Mouse (Mus musculus): Measurements from ENCODE around the gene Slc51b. TPM values are rescaled to one million over a fixed set of nuclear protein-coding genes. Genes with fewer than 3 reads are reported as not detected.

The Slc51b gene
- total RNA-seq, 1 experiment, result not detected

DNA sequence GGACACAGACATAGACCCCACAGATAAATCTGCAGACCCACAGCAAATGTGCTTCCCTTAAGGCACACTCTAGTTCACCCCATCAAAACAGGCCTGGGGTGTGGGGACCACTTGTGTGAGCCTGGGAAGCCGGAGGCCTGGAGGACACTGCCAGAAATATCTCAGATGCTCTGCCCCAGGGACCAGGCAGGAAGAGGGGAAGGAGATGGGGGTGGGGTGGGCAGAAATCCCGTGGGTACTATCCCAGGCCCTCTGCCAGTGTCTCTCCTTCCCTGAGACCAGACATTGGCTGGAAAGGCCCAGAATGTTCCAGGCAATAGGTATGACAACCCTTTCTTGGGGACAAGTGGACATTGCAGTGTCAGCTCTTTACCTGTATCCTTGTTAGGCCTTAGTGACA lies 29.1 kb downstream of the Slc51b start:
- no peak for DNase-seq (ENCODE audit: low read depth, low spot score)
- in situ Hi-C loops (cut with MboI; ENCODE audit: low sequenced_read_pairs in 2 of 2, unreplicated experiment in 2 of 2), result no loop called here
- no peak overlapping the region for H3K27ac ChIP-seq (ENCODE audit: insufficient read depth, low read depth, low read length, poor library complexity, severe bottlenecking)
- no peak for TF ChIP-seq MAFK (IDR thresholded peaks at IDR 0.05; ENCODE audit: insufficient read depth, low read depth, low read length)
- TF ChIP-seq HCFC1 (IDR thresholded peaks at IDR 0.05; ENCODE audit: borderline replicate concordance, insufficient read depth, low read length), result no peak
- TF ChIP-seq ZNF384 (IDR thresholded peaks at IDR 0.05; ENCODE audit: low read depth, low read length), result no peak
- no peak for TF ChIP-seq ZC3H11A (IDR thresholded peaks at IDR 0.05; ENCODE audit: borderline replicate concordance, low read depth, low read length)
- TF ChIP-seq CHD2 (IDR thresholded peaks at IDR 0.05; ENCODE audit: low read depth, low read length), result no peak
- H3K4me3 ChIP-seq (ENCODE audit: insufficient read depth in 1 of 2, low read depth in 1 of 2, low read length in 2 of 2, poor library complexity in 1 of 2, severe bottlenecking in 1 of 2), result no peak overlapping the region
- H3K9me3 ChIP-seq (ENCODE audit: control insufficient read depth, insufficient read depth, low read depth, low read length), result no peaks in the 10 kb centered on the region
- no peak overlapping the region for H3K9ac ChIP-seq (ENCODE audit: insufficient read depth, low read depth, low read length, poor library complexity, severe bottlenecking)
- H3K36me3 ChIP-seq (ENCODE audit: control insufficient read depth, insufficient read depth, low read length, poor library complexity, severe bottlenecking), result no peaks in the 10 kb centered on the region
- peaks cover 0 to 3% of the 10 kb centered on the region in 2 experiments; a peak in 1 of 4 replicates for H3K4me1 ChIP-seq (ENCODE audit: control insufficient read depth in 2 of 2, insufficient read depth in 2 of 2, low read length in 2 of 2, poor library complexity in 1 of 2)

DNA sequence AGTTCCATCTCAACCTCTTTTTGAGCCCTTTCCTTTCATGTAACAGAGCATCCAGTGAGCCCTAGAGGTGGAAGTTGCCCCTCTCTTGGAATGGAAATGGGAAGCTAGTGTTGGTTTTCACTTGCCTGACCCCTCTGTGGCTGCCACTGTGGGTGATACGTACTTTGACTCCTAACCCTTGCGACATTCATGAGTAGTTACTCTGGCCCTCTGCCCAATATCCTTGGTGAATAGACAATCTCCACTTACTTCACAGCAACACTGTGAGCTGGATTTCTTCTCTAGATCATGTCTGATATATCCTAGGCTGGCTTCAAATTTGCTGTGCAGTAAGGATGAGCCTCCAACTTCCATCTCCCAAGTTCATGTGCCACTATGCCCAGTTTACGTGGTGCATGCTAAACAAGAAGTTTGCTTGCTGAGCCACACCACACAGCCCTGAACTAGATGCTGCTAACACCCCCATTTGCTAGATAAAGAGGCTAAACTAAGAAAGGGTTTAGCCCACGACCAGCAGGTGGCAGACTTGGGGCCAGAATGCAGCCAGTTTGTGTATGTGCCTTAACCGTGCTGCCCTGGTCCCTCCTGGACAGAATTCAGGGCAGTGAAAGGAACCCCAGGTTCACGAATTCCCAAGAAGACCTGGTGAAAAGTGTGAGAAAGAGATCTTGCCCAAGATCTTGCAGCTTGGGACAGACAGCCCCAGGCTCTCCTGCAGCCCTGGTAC lies 30.0 kb downstream of the Slc51b start:
- no peak overlapping the region for H3K27ac ChIP-seq (ENCODE audit: insufficient read depth, low read depth, low read length, poor library complexity, severe bottlenecking)
- no peak overlapping the region for H3K4me3 ChIP-seq (ENCODE audit: insufficient read depth in 1 of 2, low read depth in 1 of 2, low read length in 2 of 2, poor library complexity in 1 of 2, severe bottlenecking in 1 of 2)
- no peak overlapping the region for H3K9ac ChIP-seq (ENCODE audit: insufficient read depth, low read depth, low read length, poor library complexity, severe bottlenecking)
- no peak for DNase-seq (ENCODE audit: low read depth, low spot score)
- H3K36me3 ChIP-seq (ENCODE audit: control insufficient read depth, insufficient read depth, low read length, poor library complexity, severe bottlenecking), result no peaks in the 10 kb centered on the region
- in situ Hi-C loops (cut with MboI; ENCODE audit: low sequenced_read_pairs in 2 of 2, unreplicated experiment in 2 of 2), result no loop called here
- peaks cover 0 to 3% of the 10 kb centered on the region in 2 experiments; a peak in 1 of 4 replicates for H3K4me1 ChIP-seq (ENCODE audit: control insufficient read depth in 2 of 2, insufficient read depth in 2 of 2, low read length in 2 of 2, poor library complexity in 1 of 2)
- no peaks in the 10 kb centered on the region for H3K9me3 ChIP-seq (ENCODE audit: control insufficient read depth, insufficient read depth, low read depth, low read length)
- no peak for TF ChIP-seq HCFC1 (IDR thresholded peaks at IDR 0.05; ENCODE audit: borderline replicate concordance, insufficient read depth, low read length)
- TF ChIP-seq MAFK (IDR thresholded peaks at IDR 0.05; ENCODE audit: insufficient read depth, low read depth, low read length), result no peak

DNA sequence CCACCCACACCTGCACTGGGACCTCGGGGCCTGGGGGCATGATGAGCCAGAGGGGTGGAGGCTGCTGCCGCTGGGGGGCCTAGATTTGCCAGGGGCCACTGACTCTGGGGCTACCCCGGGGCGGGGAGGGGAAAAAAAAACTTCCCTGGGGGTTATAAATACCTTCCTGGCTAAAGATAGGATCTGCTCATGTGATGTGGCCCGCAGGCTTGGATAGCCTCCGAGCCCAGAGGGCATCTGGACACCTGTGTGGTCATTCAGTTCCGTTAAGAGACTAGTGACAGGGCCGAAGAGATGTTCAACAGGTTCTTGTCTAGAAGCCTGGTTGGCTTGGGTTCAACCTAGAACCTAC lies 31.2 kb downstream of the Slc51b start, which contains the start of gene Kbtbd13:
TSS of gene Kbtbd13 (minus strand) at position 40 of the 352 bp plus-strand sequence.
- Histone ChIP-seq H3K4me1 (ENCODE audit: control insufficient read depth in 2 of 2, insufficient read depth in 2 of 2, low read length in 2 of 2, poor library complexity in 1 of 2) (peaks cover 0 to 3% of the 10 kb centered on the region in 2 experiments; a peak in 1 of 4 replicates), H3K9me3 (ENCODE audit: control insufficient read depth, insufficient read depth, low read depth, low read length) (no peaks in the 10 kb centered on the region), H3K9ac (ENCODE audit: insufficient read depth, low read depth, low read length, poor library complexity, severe bottlenecking) (peak within 1 kb of the TSS; percentile 20), H3K27ac (ENCODE audit: insufficient read depth, low read depth, low read length, poor library complexity, severe bottlenecking) (no peak within 1 kb of the TSS), H3K4me3 (ENCODE audit: insufficient read depth in 1 of 2, low read depth in 1 of 2, low read length in 2 of 2, poor library complexity in 1 of 2, severe bottlenecking in 1 of 2) (peak within 1 kb of the TSS; percentile 58 to 61), H3K36me3 (ENCODE audit: control insufficient read depth, insufficient read depth, low read length, poor library complexity, severe bottlenecking) (no peaks in the 10 kb centered on the region)
- DNase-seq (ENCODE audit: low read depth, low spot score), result no peak
- in situ Hi-C loops (cut with MboI; ENCODE audit: low sequenced_read_pairs in 2 of 2, unreplicated experiment in 2 of 2), result no loop called here
- no peak for TF ChIP-seq CHD2 (IDR thresholded peaks at IDR 0.05; ENCODE audit: low read depth, low read length)
- TF ChIP-seq HCFC1 (IDR thresholded peaks at IDR 0.05; ENCODE audit: borderline replicate concordance, insufficient read depth, low read length), result no peak
- no peak for TF ChIP-seq ZNF384 (IDR thresholded peaks at IDR 0.05; ENCODE audit: low read depth, low read length)
- TF ChIP-seq MAFK (IDR thresholded peaks at IDR 0.05; ENCODE audit: insufficient read depth, low read depth, low read length), result no peak
- TF ChIP-seq ZC3H11A (IDR thresholded peaks at IDR 0.05; ENCODE audit: borderline replicate concordance, low read depth, low read length), result no peak

DNA sequence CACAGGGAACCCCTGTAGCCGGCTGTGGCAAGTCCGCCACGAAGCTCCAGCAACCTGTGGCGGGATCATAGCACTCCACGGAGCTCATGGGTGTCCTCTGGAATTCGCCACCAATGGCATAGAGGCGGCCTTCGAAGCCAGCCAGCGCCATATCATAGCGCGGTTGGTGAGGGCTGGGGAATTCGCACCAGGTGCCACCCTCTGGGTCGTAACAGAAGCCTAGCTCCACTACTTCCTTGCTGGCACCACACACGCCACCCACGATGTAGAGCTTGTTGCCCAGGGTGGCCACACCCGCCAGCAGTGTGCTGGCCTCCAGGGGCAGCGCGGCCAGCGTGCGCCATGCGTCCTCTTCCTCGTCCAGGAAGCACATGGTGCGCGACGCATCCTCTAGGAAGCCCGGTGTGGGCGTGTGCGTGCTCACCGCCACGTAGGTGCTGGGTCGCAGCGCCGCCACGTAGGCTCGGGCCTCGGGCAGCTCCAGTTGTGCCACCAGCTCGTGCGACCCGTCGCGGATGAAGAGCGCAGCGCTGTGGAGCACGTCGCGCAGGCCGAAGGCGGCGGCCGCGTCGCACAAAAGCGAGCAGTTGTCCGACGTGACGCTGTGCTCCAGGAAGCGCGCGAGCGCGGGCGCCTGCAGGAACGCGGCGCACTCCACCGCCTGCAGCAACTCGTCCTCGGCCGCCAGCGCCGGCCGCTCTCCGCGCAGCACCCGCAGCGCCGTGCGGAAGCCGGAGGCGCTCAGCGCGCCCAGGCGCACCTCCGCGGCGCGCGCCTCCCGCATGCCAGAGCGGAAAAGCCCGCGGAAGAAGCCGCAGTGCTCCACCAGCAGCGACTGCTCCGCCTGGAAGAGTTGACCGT lies 31.8 kb downstream of the Slc51b start:
- Histone ChIP-seq H3K9me3 (ENCODE audit: control insufficient read depth, insufficient read depth, low read depth, low read length) (no peaks in the 10 kb centered on the region), H3K27ac (ENCODE audit: insufficient read depth, low read depth, low read length, poor library complexity, severe bottlenecking) (no peak overlapping the region), H3K4me3 (ENCODE audit: insufficient read depth in 1 of 2, low read depth in 1 of 2, low read length in 2 of 2, poor library complexity in 1 of 2, severe bottlenecking in 1 of 2) (peak overlapping the region; percentile 58 to 61), H3K36me3 (ENCODE audit: control insufficient read depth, insufficient read depth, low read length, poor library complexity, severe bottlenecking) (no peaks in the 10 kb centered on the region), H3K4me1 (ENCODE audit: control insufficient read depth in 2 of 2, insufficient read depth in 2 of 2, low read length in 2 of 2, poor library complexity in 1 of 2) (peaks cover 0 to 3% of the 10 kb centered on the region in 2 experiments; a peak in 1 of 4 replicates), H3K9ac (ENCODE audit: insufficient read depth, low read depth, low read length, poor library complexity, severe bottlenecking) (peak overlapping the region; percentile 20)
- TF ChIP-seq ZC3H11A (IDR thresholded peaks at IDR 0.05; ENCODE audit: borderline replicate concordance, low read depth, low read length) (no peak), ZNF384 (IDR thresholded peaks at IDR 0.05; ENCODE audit: low read depth, low read length) (no peak), CHD2 (IDR thresholded peaks at IDR 0.05; ENCODE audit: low read depth, low read length) (no peak), MAFK (IDR thresholded peaks at IDR 0.05; ENCODE audit: insufficient read depth, low read depth, low read length) (no peak), HCFC1 (IDR thresholded peaks at IDR 0.05; ENCODE audit: borderline replicate concordance, insufficient read depth, low read length) (no peak)
- in situ Hi-C loops (cut with MboI; ENCODE audit: low sequenced_read_pairs in 2 of 2, unreplicated experiment in 2 of 2), result no loop called here
- DNase-seq (ENCODE audit: low read depth, low spot score), result no peak

Measured in ES-E14 (cell line).